ENCODE assay signal across 9 mouse cellular contexts in the genomic region with DNA sequence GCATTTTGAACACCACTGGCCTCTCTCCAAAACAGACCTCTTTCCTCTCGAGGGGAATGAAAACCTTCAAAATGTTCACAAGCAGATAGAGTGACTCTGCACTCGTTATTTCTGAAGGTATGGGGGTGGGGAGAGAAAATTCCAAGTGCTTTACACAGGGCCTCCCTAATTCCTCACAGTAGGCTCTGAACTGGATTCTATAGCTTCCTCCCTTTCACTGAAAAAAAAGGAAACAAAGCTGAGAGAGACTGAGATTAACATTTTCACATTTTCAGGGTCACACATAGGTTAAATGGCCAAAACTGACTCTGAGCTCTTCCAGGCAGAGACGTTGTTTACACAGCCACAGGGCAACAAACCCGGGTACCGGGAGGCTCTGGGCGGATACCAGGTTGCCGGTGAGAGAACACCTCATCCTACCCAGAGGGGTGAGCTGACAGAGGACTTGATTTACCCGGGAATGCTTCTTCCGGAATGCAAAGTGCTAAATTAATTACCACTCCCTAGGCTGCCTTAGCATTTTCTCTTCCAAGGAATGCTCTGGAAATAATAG.
A peak's percentile ranks its signal among the peaks of the same experiment; 100 is the strongest.
DNase-seq lines count a peak whose midpoint lies in the region; ATAC-seq and TF ChIP-seq lines count a peak whose summit lies in the region.
"Had no signal": no experiment of that assay in that cellular context is flagged by ENCODE, and none has a peak within 500 bp of the region (broad histone marks: within the 10 kb centered on the region; RNA-seq: fewer than 3 reads in every experiment).

No protein-coding gene starts in this region.

- intact Hi-C loops in gastrocnemius, postnatal 36 days (cut with DNase I), result no loop called here

- no peak for TF ChIP-seq POLR2A in lung, adult 2 months (IDR thresholded peaks at IDR 0.05; ENCODE audit: borderline replicate concordance, extremely low read depth, low read depth, low read length)

- H3K9me3 ChIP-seq in forebrain, embryonic 16.5 days (ENCODE audit: control insufficient read depth, low read length), result no peaks in the 10 kb centered on the region
- H3K9me3 ChIP-seq in limb, embryonic 12.5 days, result no peaks in the 10 kb centered on the region
- no peaks in the 10 kb centered on the region for H3K9me3 ChIP-seq in stomach, embryonic 16.5 days (replicated peaks; ENCODE audit: control insufficient read depth, low read length)
- H3K9me3 ChIP-seq: megakaryocyte, embryonic 14.5 days had no signal

- no peak overlapping the region for H3K4me3 ChIP-seq in lung, adult 2 months (replicated peaks; ENCODE audit: extremely low read depth, low read depth, low read length)
- no peak overlapping the region for H3K4me3 ChIP-seq in forebrain, embryonic 16.5 days (replicated peaks; ENCODE audit: low read length)
- no peak overlapping the region for H3K4me3 ChIP-seq in limb, embryonic 12.5 days (replicated peaks)
- no peak overlapping the region for H3K4me3 ChIP-seq in stomach, embryonic 16.5 days (replicated peaks; ENCODE audit: low read length)

- H3K36me3 ChIP-seq in forebrain, embryonic 16.5 days (ENCODE audit: control insufficient read depth, insufficient read depth), result no peaks in the 10 kb centered on the region
- no peaks in the 10 kb centered on the region for H3K36me3 ChIP-seq in limb, embryonic 12.5 days
- H3K36me3 ChIP-seq in stomach, embryonic 16.5 days (ENCODE audit: control insufficient read depth, insufficient read depth, low read length), result no peaks in the 10 kb centered on the region

- no peaks in the 10 kb centered on the region for H3K27me3 ChIP-seq in forebrain, embryonic 16.5 days (replicated peaks; ENCODE audit: control insufficient read depth, insufficient read depth, low read length)
- H3K27me3 ChIP-seq in limb, embryonic 12.5 days, result no peaks in the 10 kb centered on the region
- H3K27me3 ChIP-seq in stomach, embryonic 16.5 days (ENCODE audit: control insufficient read depth, insufficient read depth, low read length), result no peaks in the 10 kb centered on the region
- H3K27me3 ChIP-seq: megakaryocyte, embryonic 14.5 days had no signal

- 34% methylated on average over 9 of the region's 9 CpGs for WGBS in lung, adult 2 months
- WGBS in forebrain, embryonic 16.5 days, result 7% methylated on average over 9 of the region's 9 CpGs
- WGBS in limb, embryonic 12.5 days, result 4% methylated on average over 9 of the region's 9 CpGs
- 14% methylated on average over 9 of the region's 9 CpGs for WGBS in stomach, embryonic 16.5 days

- H3K4me2 ChIP-seq in forebrain, embryonic 16.5 days (ENCODE audit: low read length), result no peak overlapping the region
- H3K4me2 ChIP-seq in limb, embryonic 12.5 days, result peak overlapping the region; percentile 70
- H3K4me2 ChIP-seq in stomach, embryonic 16.5 days (ENCODE audit: low read depth, low read length), result peak overlapping the region; percentile 16; the same call in 1 of the 2 replicates

- DNase-seq in lung, postnatal 10 days, result peak; percentile 39
- DNase-seq in lung, adult 2 months, result no peak
- no peak for DNase-seq in thymus, postnatal 4 days
- DNase-seq in cerebellum, adult 11-12 months, result no peak
- no peak for DNase-seq in gastrocnemius, postnatal 36 days

- H3K27ac ChIP-seq in forebrain, embryonic 16.5 days (ENCODE audit: low read length), result peak overlapping the region; percentile 41
- H3K27ac ChIP-seq in limb, embryonic 12.5 days, result peak overlapping the region; percentile 98
- H3K27ac ChIP-seq in stomach, embryonic 16.5 days (ENCODE audit: low read length), result peak overlapping the region; percentile 97

- TF ChIP-seq CTCF in lung, adult 2 months (IDR thresholded peaks at IDR 0.05; ENCODE audit: insufficient read depth, low read length), result no peak

- H3K4me1 ChIP-seq in lung, adult 2 months (ENCODE audit: control insufficient read depth, insufficient read depth, low read length), result peaks cover 17% of the 10 kb centered on the region
- peaks cover 29% of the 10 kb centered on the region for H3K4me1 ChIP-seq in forebrain, embryonic 16.5 days (replicated peaks; ENCODE audit: control insufficient read depth, insufficient read depth, low read length)
- H3K4me1 ChIP-seq in limb, embryonic 12.5 days (replicated peaks), result peaks cover 80% of the 10 kb centered on the region
- peaks cover 39% of the 10 kb centered on the region for H3K4me1 ChIP-seq in stomach, embryonic 16.5 days (ENCODE audit: control insufficient read depth, insufficient read depth, low read length)

- no peak overlapping the region for H3K9ac ChIP-seq in forebrain, embryonic 16.5 days (replicated peaks; ENCODE audit: low read depth, low read length)
- no peak overlapping the region for H3K9ac ChIP-seq in limb, embryonic 12.5 days (replicated peaks)
- H3K9ac ChIP-seq in stomach, embryonic 16.5 days (ENCODE audit: low read length), result peak overlapping the region; percentile 30

- no peak for ATAC-seq in forebrain, embryonic 16.5 days
- ATAC-seq in limb, embryonic 12.5 days (ENCODE audit: insufficient number of reproducible peaks, insufficient read depth, low FRiP score, low TSS enrichment, low read depth), result no peak
- ATAC-seq in stomach, embryonic 16.5 days (ENCODE audit: insufficient read depth, low FRiP score), result no peak

Comparison
In these comparisons a context has a peak if more than half of its experiments do, and no peak if none do; other contexts are left out.
1. H3K27ac ChIP-seq: peak in every context shown above with its lines; median percentile 98 in limb, embryonic 12.5 days; 97 in stomach, embryonic 16.5 days; 41 in forebrain, embryonic 16.5 days.